In genomic region chr10:38121911-38122573, GRCm38 (mm10) we compare ENCODE assay signal across 9 mouse cellular contexts.
A peak's percentile ranks its signal among the peaks of the same experiment; 100 is the strongest.
DNase-seq lines count a peak whose midpoint lies in the region; ATAC-seq and TF ChIP-seq lines count a peak whose summit lies in the region.
"Had no signal": no experiment of that assay in that cellular context is flagged by ENCODE, and none has a peak within 500 bp of the region (broad histone marks: within the 10 kb centered on the region; RNA-seq: fewer than 3 reads in every experiment).

No protein-coding gene starts in this region.

- peak; percentile 4 to 6 for DNase-seq in left cerebral cortex, postnatal 25 days (ENCODE audit: low spot score in 2 of 2)
- no peak for DNase-seq in left cerebral cortex, adult 2 months (ENCODE audit: extremely low spot score in 1 of 2, low spot score in 2 of 2)
- peak; percentile 87 for DNase-seq in embryonic facial prominence, embryonic 11.5 days (ENCODE audit: low spot score)
- peak; percentile 75 for DNase-seq in gastrocnemius, postnatal 25 days
- DNase-seq in lung, postnatal 14 days = peak; percentile 18
- DNase-seq in cerebellum, adult 9-11 months = no peak
- DNase-seq in ovary, adult 18-20 months (ENCODE audit: low spot score) = no peak

- H3K36me3 ChIP-seq in embryonic facial prominence, embryonic 11.5 days (replicated peaks; ENCODE audit: control insufficient read depth, insufficient read depth, low read depth, low read length) = no peaks in the 10 kb centered on the region

- no peaks in the 10 kb centered on the region for H3K4me1 ChIP-seq in embryonic facial prominence, embryonic 11.5 days (ENCODE audit: control insufficient read depth, insufficient read depth, low read length)

- no peak overlapping the region for H3K27ac ChIP-seq in left cerebral cortex, adult 2 months
- no peak overlapping the region for H3K27ac ChIP-seq in embryonic facial prominence, embryonic 11.5 days (replicated peaks; ENCODE audit: low read depth, low read length)

- H3K4me2 ChIP-seq in embryonic facial prominence, embryonic 11.5 days (ENCODE audit: low read depth, low read length) = no peak overlapping the region

- peak; percentile 59; the same call in 1 of the 2 replicates for ATAC-seq in embryonic facial prominence, embryonic 11.5 days (replicated peaks; ENCODE audit: insufficient number of reproducible peaks, low FRiP score, low TSS enrichment, low read depth)
- ATAC-seq in megakaryocyte progenitor cell, adult 5-6 weeks (replicated peaks; ENCODE audit: poor library complexity) = no peak

- no peak overlapping the region for H3K9ac ChIP-seq in embryonic facial prominence, embryonic 11.5 days (replicated peaks; ENCODE audit: low read length)

- no peak for TF ChIP-seq CTCF in left cerebral cortex, adult 2 months (IDR thresholded peaks at IDR 0.05)

- WGBS in embryonic facial prominence, embryonic 11.5 days = 37% methylated on average over 3 of the region's 3 CpGs

- intact Hi-C loops in left cerebral cortex, postnatal 25 days (cut with DNase I) = no loop called here
- intact Hi-C loops in left cerebral cortex, adult 2 months (cut with DNase I) = no loop called here

- no peaks in the 10 kb centered on the region for H3K9me3 ChIP-seq in embryonic facial prominence, embryonic 11.5 days (replicated peaks; ENCODE audit: control insufficient read depth, low read length)

- H3K4me3 ChIP-seq in left cerebral cortex, adult 2 months = no peak overlapping the region
- no peak overlapping the region for H3K4me3 ChIP-seq in embryonic facial prominence, embryonic 11.5 days (ENCODE audit: low read depth, low read length)
- H3K4me3 ChIP-seq: erythroblast, embryonic 14.5 days had no signal

- no peaks in the 10 kb centered on the region for H3K27me3 ChIP-seq in embryonic facial prominence, embryonic 11.5 days (ENCODE audit: control insufficient read depth, insufficient read depth, low read length)

Comparison
In these comparisons a context has a peak if more than half of its experiments do, and no peak if none do; other contexts are left out.
1. DNase-seq: peak in left cerebral cortex, postnatal 25 days (2 of 2), embryonic facial prominence, embryonic 11.5 days (single experiment), gastrocnemius, postnatal 25 days (single experiment) and lung, postnatal 14 days (single experiment); none in left cerebral cortex, adult 2 months (0 of 2), cerebellum, adult 9-11 months (single experiment) and ovary, adult 18-20 months (single experiment).